9 mouse cellular contexts compared by ENCODE assay signal in genomic region chrX:102932992-102933570, GRCm38 (mm10). TPM values are rescaled to one million over a fixed set of nuclear protein-coding genes. Genes with fewer than 3 reads are reported as not detected.
DNase-seq lines count a peak whose midpoint lies in the region; ATAC-seq and TF ChIP-seq lines count a peak whose summit lies in the region.
"Had no signal": no experiment of that assay in that cellular context is flagged by ENCODE, and none has a peak within 500 bp of the region (broad histone marks: within the 10 kb centered on the region; RNA-seq: fewer than 3 reads in every experiment).

No protein-coding gene starts in this region.

- no peak for TF ChIP-seq CTCF in gastrocnemius, adult 2 months (IDR thresholded peaks at IDR 0.05)
- no peak for TF ChIP-seq CTCF in testis, adult 2 months (IDR thresholded peaks at IDR 0.05; ENCODE audit: control insufficient read depth, insufficient read depth, insufficient replicate concordance, low read depth, low read length)
- TF ChIP-seq CTCF in stomach, postnatal 0 days (IDR thresholded peaks at IDR 0.05; ENCODE audit: low read depth) = no peak

- H3K9me3 ChIP-seq in limb, embryonic 13.5 days = no peaks in the 10 kb centered on the region
- H3K9me3 ChIP-seq in stomach, postnatal 0 days (ENCODE audit: control insufficient read depth, low read length) = no peaks in the 10 kb centered on the region

- peak overlapping the region; percentile 72; the same call in 1 of the 2 replicates for H3K4me3 ChIP-seq in gastrocnemius, adult 2 months
- H3K4me3 ChIP-seq in testis, adult 2 months (ENCODE audit: control insufficient read depth, low read depth, low read length) = peak overlapping the region; percentile 48; the same call in 1 of the 2 replicates
- peak overlapping the region; percentile 58 for H3K4me3 ChIP-seq in limb, embryonic 13.5 days
- peak overlapping the region; percentile 50 for H3K4me3 ChIP-seq in stomach, postnatal 0 days (ENCODE audit: low read depth, low read length)

- TF ChIP-seq EP300 in stomach, postnatal 0 days (optimal IDR thresholded peaks at IDR 0.05) = no peak

- H3K36me3 ChIP-seq in testis, adult 2 months (ENCODE audit: control insufficient read depth, insufficient read depth, low read length) = no peaks in the 10 kb centered on the region
- no peaks in the 10 kb centered on the region for H3K36me3 ChIP-seq in limb, embryonic 13.5 days
- H3K36me3 ChIP-seq in stomach, postnatal 0 days (ENCODE audit: control insufficient read depth, insufficient read depth, low read length) = no peaks in the 10 kb centered on the region

- no peaks in the 10 kb centered on the region for H3K27me3 ChIP-seq in testis, adult 2 months (ENCODE audit: control insufficient read depth, insufficient read depth, low read length)
- H3K27me3 ChIP-seq in limb, embryonic 13.5 days = peaks cover 45% of the 10 kb centered on the region
- H3K27me3 ChIP-seq in stomach, postnatal 0 days (ENCODE audit: control insufficient read depth, insufficient read depth, low read length) = no peaks in the 10 kb centered on the region

- H3K4me1 ChIP-seq in testis, adult 2 months (ENCODE audit: control insufficient read depth, insufficient read depth, low read length) = peaks cover 5% of the 10 kb centered on the region
- no peaks in the 10 kb centered on the region for H3K4me1 ChIP-seq in limb, embryonic 13.5 days
- no peaks in the 10 kb centered on the region for H3K4me1 ChIP-seq in stomach, postnatal 0 days (replicated peaks; ENCODE audit: control insufficient read depth, insufficient read depth)

- ATAC-seq in limb, embryonic 13.5 days (ENCODE audit: low FRiP score, low read depth) = no peak
- ATAC-seq in stomach, postnatal 0 days (ENCODE audit: low FRiP score, low TSS enrichment) = no peak

- no peak for DNase-seq in gastrocnemius, adult 2 months
- no peak for DNase-seq in gastrocnemius, postnatal 4 days (ENCODE audit: low spot score in 2 of 2)
- DNase-seq in testis, postnatal 14 days (ENCODE audit: low spot score) = no peak
- DNase-seq in stomach, postnatal 0 days (ENCODE audit: low spot score) = no peak
- no peak for DNase-seq in urinary bladder, postnatal 14 days (ENCODE audit: low spot score)
- no peak for DNase-seq in frontal cortex, postnatal 36 days (ENCODE audit: low spot score in 2 of 2)

- H3K9ac ChIP-seq in limb, embryonic 13.5 days = peak overlapping the region; percentile 74
- H3K9ac ChIP-seq in stomach, postnatal 0 days (ENCODE audit: low read length) = peak overlapping the region; percentile 56; the same call in 1 of the 2 replicates

- H3K4me2 ChIP-seq in limb, embryonic 13.5 days (replicated peaks) = peak overlapping the region; percentile 69
- peak overlapping the region; percentile 71 for H3K4me2 ChIP-seq in stomach, postnatal 0 days (replicated peaks; ENCODE audit: low read depth)

- TF ChIP-seq POLR2A in testis, adult 2 months (IDR thresholded peaks at IDR 0.05; ENCODE audit: control insufficient read depth, low read depth, low read length) = no peak

- no peak overlapping the region for H3K27ac ChIP-seq in gastrocnemius, adult 2 months
- H3K27ac ChIP-seq in testis, adult 2 months (ENCODE audit: control insufficient read depth, insufficient read depth, low read depth, low read length) = no peak overlapping the region
- no peak overlapping the region for H3K27ac ChIP-seq in limb, embryonic 13.5 days
- no peak overlapping the region for H3K27ac ChIP-seq in stomach, postnatal 0 days (replicated peaks)

- 50% methylated on average over 12 of the region's 12 CpGs for WGBS in limb, embryonic 13.5 days
- WGBS in stomach, postnatal 0 days = 46% methylated on average over 12 of the region's 12 CpGs

- intact Hi-C loops in gastrocnemius, adult 2 months (cut with DNase I) = no loop called here

RNA-seq across cellular contexts. Expression of gene 1700018G05Rik, which starts 4.9 kb away (rescaled TPM):
- total RNA-seq in gastrocnemius, adult 2 months (2021) = not detected
- total RNA-seq in gastrocnemius, postnatal 4 days (2021) = not detected
- 82.7 and 106 TPM in 2 replicates for polyA plus RNA-seq in testis, adult 2 months (2012; rRNA removed)
- not detected in 2 replicates for polyA plus RNA-seq in limb, embryonic 13.5 days (2015; fragmentation: Nextera tagmentation; extraction: Ambion mirVana)
- polyA plus RNA-seq in stomach, postnatal 0 days (2015; fragmentation: Nextera tagmentation; extraction: Ambion mirVana) = not detected in 2 replicates
- polyA plus RNA-seq: C2C12 had no signal

RNA-seq across cellular contexts. Expression of gene 1700011M02Rik, which starts 24.4 kb away (rescaled TPM):
- not detected for total RNA-seq in gastrocnemius, adult 2 months (2021)
- not detected for total RNA-seq in gastrocnemius, postnatal 4 days (2021)
- polyA plus RNA-seq in testis, adult 2 months (2012; rRNA removed) = 36.1 and 45.2 TPM in 2 replicates
- not detected in 2 replicates for polyA plus RNA-seq in limb, embryonic 13.5 days (2015; fragmentation: Nextera tagmentation; extraction: Ambion mirVana)
- polyA plus RNA-seq in stomach, postnatal 0 days (2015; fragmentation: Nextera tagmentation; extraction: Ambion mirVana) = not detected in 2 replicates
- polyA plus RNA-seq: C2C12 had no signal

RNA-seq across cellular contexts. Expression of gene Dmrtc1a, which starts 24.6 kb away (rescaled TPM):
- not detected for total RNA-seq in gastrocnemius, adult 2 months (2021)
- not detected for total RNA-seq in gastrocnemius, postnatal 4 days (2021)
- 29.7 and 37.5 TPM in 2 replicates for polyA plus RNA-seq in testis, adult 2 months (2012; rRNA removed)
- 0.87 and 1.3 TPM in 2 replicates for polyA plus RNA-seq in limb, embryonic 13.5 days (2015; fragmentation: Nextera tagmentation; extraction: Ambion mirVana)
- polyA plus RNA-seq in stomach, postnatal 0 days (2015; fragmentation: Nextera tagmentation; extraction: Ambion mirVana) = 0.58 and 0.81 TPM in 2 replicates
- polyA plus RNA-seq: C2C12 had no signal

Comparison
In these comparisons a context has a peak if more than half of its experiments do, and no peak if none do; other contexts are left out.
1. RNA of gene 1700018G05Rik, which starts 4.9 kb away (polyA plus RNA-seq): 82.7 to 106 TPM in testis, adult 2 months; not detected in limb, embryonic 13.5 days and not detected in stomach, postnatal 0 days; every median in the first group is over 10 times any median in the second.
2. RNA of gene 1700011M02Rik, which starts 24.4 kb away (polyA plus RNA-seq): 36.1 to 45.2 TPM in testis, adult 2 months; not detected in limb, embryonic 13.5 days and not detected in stomach, postnatal 0 days; every median in the first group is over 10 times any median in the second.
3. RNA of gene Dmrtc1a, which starts 24.6 kb away (polyA plus RNA-seq): 29.7 to 37.5 TPM in testis, adult 2 months; 0.87 to 1.3 TPM in limb, embryonic 13.5 days and 0.58 to 0.81 TPM in stomach, postnatal 0 days; every median in the first group is over 10 times any median in the second.
4. Peak in every context shown above with its lines, with median percentiles within 50 percentile points of each other: H3K4me3 ChIP-seq.